Mouse (Mus musculus) hindbrain, embryonic 12.5 days (tissue): Measurements from ENCODE around the gene Tex14. TPM values are rescaled to one million over a fixed set of nuclear protein-coding genes. Genes with fewer than 3 reads are reported as not detected.

Source experiments
- ATAC-seq: fragments of 200-750 bp; cut with Nextera tagmentation; 2 replicates; pipeline ENCODE4 v1.8.0; 2017; ENCODE audit warnings: moderate TSS enrichment; ENCODE audit not compliant: low FRiP score
- H3K27ac ChIP-seq: fragments of 300-500 bp; sonication (generic); 2 replicates; pipeline ENCODE4 v1.5.1; 2016; ENCODE audit warnings: mild to moderate bottlenecking
- H3K27me3 ChIP-seq: fragments of 300-500 bp; sonication (generic); 2 replicates; pipeline ENCODE4 v1.6.1; 2016; ENCODE audit warnings: mild to moderate bottlenecking
- H3K36me3 ChIP-seq: fragments of 300-500 bp; sonication (generic); 2 replicates; pipeline ENCODE4 v1.6.1; 2016; ENCODE audit warnings: mild to moderate bottlenecking
- H3K4me1 ChIP-seq: fragments of 300-500 bp; sonication (generic); 2 replicates; pipeline ENCODE4 v1.6.1; 2016
- H3K4me2 ChIP-seq: fragments of 300-500 bp; sonication (generic); replicated peaks from 2 replicates; pipeline ENCODE4 v1.6.1; 2016; ENCODE audit warnings: mild to moderate bottlenecking
- H3K4me3 ChIP-seq: fragments of 300-500 bp; sonication (generic); 2 replicates; pipeline ENCODE4 v1.5.1; 2016; ENCODE audit warnings: mild to moderate bottlenecking
- H3K9ac ChIP-seq: fragments of 300-500 bp; sonication (generic); 2 replicates; pipeline ENCODE4 v1.6.1; 2016; ENCODE audit warnings: mild to moderate bottlenecking, moderate library complexity
- H3K9me3 ChIP-seq: fragments of 300-500 bp; sonication (generic); replicated peaks from 2 replicates; pipeline ENCODE4 v1.6.1; 2016; ENCODE audit warnings: mild to moderate bottlenecking
- WGBS: fragments of 180-500 bp; shearing (Covaris S2); methylation state at CpG from one replicate; pipeline ENCODE4 v1.1.7; 2016; 5-methylcytosine and 5-hydroxymethylcytosine counted together
- polyA plus RNA-seq: library from polyadenylated mRNA; unstranded; fragments of >200 nt; fragmentation: Nextera tagmentation; extraction: Ambion mirVana; gene quantifications from 2 replicates; pipeline ENCODE4 v1.2.1, GENCODE M21; 2016

Tex14 gene
- polyA plus RNA-seq, 1 experiment from 2014 or later, result 0.10 TPM

- H3K27me3 ChIP-seq, result no peaks in the 10 kb centered on the region
- peaks cover 50% of the 10 kb centered on the region for H3K36me3 ChIP-seq
- peak overlapping the region; percentile 92 for H3K27ac ChIP-seq
- ATAC-seq, result no peak
- no peaks in the 10 kb centered on the region for H3K9me3 ChIP-seq
- H3K9ac ChIP-seq, result peak overlapping the region; percentile 81
- H3K4me1 ChIP-seq, result peaks cover 47% of the 10 kb centered on the region
- peak overlapping the region; percentile 75 for H3K4me3 ChIP-seq
- WGBS, result 43% methylated on average over 2 of the region's 2 CpGs
- H3K4me2 ChIP-seq, result peak overlapping the region; percentile 87
Measured at GRCm38 (mm10) chr11:87596492-87596891, 191.6 kb downstream of the Tex14 start.

DNA sequence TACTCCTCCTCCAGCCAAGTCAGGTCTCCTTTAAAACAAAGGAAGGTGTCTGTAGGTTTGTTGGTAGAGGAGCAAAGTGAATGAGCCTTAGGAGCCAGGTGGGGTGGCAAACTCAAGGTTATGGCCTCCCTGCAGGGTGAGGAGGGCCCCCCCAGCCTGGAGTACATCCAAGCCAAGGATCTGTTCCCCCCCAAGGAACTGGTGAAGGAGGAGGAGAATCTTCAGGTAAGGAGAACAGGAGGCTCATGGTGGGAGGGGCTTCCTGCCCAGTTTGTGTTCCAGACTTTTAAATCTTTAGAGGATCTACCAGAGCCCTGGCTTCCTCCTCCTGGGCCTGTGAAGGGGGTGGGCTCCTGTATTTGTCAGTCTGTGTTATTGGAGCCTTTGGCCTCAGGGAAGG lies 192.2 kb downstream of the Tex14 start:
- Histone ChIP-seq H3K27ac (peak overlapping the region; percentile 92; the same call in 1 of the 2 replicates), H3K36me3 (peaks cover 56% of the 10 kb centered on the region), H3K9me3 (no peaks in the 10 kb centered on the region), H3K4me2 (peak overlapping the region; percentile 87), H3K9ac (peak overlapping the region; percentile 81), H3K4me1 (peaks cover 47% of the 10 kb centered on the region), H3K27me3 (no peaks in the 10 kb centered on the region), H3K4me3 (peak overlapping the region; percentile 75)
- no peak for ATAC-seq

DNA sequence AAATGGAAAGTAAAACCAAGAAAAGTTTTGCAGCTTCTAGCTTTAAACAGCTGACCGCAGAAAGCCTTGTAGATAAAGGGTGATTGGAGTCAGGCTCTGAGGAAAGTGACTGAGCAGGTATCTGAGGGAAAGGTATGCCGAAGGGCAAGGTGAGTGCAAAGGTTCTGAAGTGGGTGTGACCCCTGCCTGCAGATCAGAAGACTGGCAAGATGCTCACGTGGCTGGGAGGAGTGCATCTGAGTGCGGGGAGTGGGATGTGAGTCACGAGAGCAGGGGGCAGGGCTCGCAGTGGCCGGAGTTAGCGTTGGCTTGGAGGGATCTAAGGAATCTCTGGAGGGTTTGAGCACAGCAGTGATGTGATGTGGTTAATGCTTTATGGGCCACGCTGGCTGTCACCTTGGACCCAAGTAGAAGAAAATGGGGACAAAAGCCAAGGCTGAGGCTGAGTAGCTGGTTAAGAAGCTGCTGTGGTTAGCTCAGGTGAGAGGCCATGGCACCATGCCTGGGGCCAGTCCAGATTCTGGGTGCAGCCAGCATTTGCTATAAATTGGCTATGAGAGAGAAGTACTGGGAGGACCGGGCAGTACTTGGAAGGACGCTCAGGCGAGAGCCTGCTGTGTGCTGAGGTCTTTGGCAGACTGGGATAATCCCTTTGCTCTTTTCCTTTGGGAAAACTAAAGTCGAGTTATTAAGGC lies 194.7 kb downstream of the Tex14 start:
- Histone ChIP-seq H3K9me3 (no peaks in the 10 kb centered on the region), H3K36me3 (peaks cover 76% of the 10 kb centered on the region), H3K27me3 (no peaks in the 10 kb centered on the region), H3K4me2 (no peak overlapping the region), H3K4me1 (peaks cover 27% of the 10 kb centered on the region), H3K9ac (no peak overlapping the region), H3K4me3 (no peak overlapping the region), H3K27ac (no peak overlapping the region)
- no peak for ATAC-seq
- WGBS, result 93% methylated on average over 13 of the region's 13 CpGs

DNA sequence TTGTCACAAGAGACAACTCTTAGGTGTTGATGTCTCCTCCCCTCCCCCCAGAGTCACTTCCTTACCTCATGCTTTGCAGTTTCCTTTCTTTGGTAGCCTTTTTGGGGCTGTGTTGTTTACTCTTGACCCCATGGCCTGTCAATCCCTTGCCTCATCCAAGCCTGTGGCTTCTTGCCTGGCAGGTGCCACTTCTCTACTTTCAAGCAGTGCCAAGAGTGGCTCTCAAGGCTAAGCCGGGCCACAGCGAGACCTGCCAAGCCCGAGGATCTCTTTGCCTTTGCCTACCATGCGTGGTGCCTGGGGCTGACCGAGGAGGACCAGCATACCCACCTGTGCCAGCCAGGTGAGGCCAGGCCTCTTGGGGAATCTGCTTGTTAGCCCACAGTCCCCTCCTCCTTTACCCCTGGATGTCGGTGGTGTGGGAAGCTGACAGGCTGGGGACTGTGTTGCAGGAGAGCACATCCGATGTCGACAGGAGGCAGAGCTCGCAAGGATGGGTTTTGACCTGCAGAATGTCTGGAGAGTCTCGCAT lies 195.5 kb downstream of the Tex14 start:
- H3K9ac ChIP-seq, result no peak overlapping the region
- H3K4me1 ChIP-seq, result peaks cover 18% of the 10 kb centered on the region
- H3K36me3 ChIP-seq, result peaks cover 84% of the 10 kb centered on the region
- no peak overlapping the region for H3K4me2 ChIP-seq
- H3K27ac ChIP-seq, result no peak overlapping the region
- H3K27me3 ChIP-seq, result no peaks in the 10 kb centered on the region
- no peaks in the 10 kb centered on the region for H3K9me3 ChIP-seq
- H3K4me3 ChIP-seq, result no peak overlapping the region
- ATAC-seq, result no peak
- 93% methylated on average over 10 of the region's 10 CpGs for WGBS

DNA sequence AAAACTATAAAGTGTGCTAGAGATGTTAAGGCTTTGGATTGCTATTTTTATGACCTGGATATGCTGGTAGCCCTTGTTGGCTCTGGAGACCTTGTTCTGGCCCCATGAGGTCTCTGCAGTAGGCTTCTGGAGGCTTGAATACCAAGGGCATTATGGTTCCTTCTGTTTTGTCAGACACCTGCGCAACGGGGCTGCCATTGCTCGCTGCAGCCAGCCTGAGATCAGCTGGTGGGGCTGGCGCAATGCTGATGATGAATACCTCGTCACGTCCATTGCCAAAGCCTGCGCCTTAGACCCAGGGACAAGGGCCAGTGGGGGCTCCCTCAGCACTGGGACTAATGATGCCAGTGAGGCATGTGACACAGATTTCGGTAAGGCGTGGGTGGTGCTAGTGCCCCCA lies 197.4 kb downstream of the Tex14 start:
- no peak overlapping the region for H3K4me2 ChIP-seq
- no peaks in the 10 kb centered on the region for H3K27me3 ChIP-seq
- H3K27ac ChIP-seq, result no peak overlapping the region
- peaks cover 2% of the 10 kb centered on the region for H3K4me1 ChIP-seq
- no peak for ATAC-seq
- no peak overlapping the region for H3K4me3 ChIP-seq
- no peaks in the 10 kb centered on the region for H3K9me3 ChIP-seq
- 0 out of 2 replicates have a peak overlapping the region, but pooled peaks have one; percentile 25 for H3K9ac ChIP-seq
- peaks cover 99% of the 10 kb centered on the region for H3K36me3 ChIP-seq
- WGBS, result 95% methylated on average over 9 of the region's 9 CpGs

GRCm38 (mm10) chr11:87603571-87603970 lies 198.7 kb downstream of the Tex14 start:
- Histone ChIP-seq H3K36me3 (peaks cover 99% of the 10 kb centered on the region), H3K9ac (no peak overlapping the region), H3K27me3 (no peaks in the 10 kb centered on the region), H3K9me3 (no peaks in the 10 kb centered on the region), H3K4me2 (no peak overlapping the region), H3K27ac (no peak overlapping the region), H3K4me3 (no peak overlapping the region), H3K4me1 (no peaks in the 10 kb centered on the region)
- no peak for ATAC-seq
- WGBS, result 98% methylated on average over 2 of the region's 2 CpGs

Other genes starting within 250 kb of the Tex14 start
- gene Ppm1e, start 46.0 kb upstream of the Tex14 start, polyA plus RNA-seq, result 21.3 and 22.9 TPM in 2 replicates
- gene Rad51c, start 111 bp upstream of the Tex14 start, polyA plus RNA-seq, result 8.6 and 10.1 TPM in 2 replicates
- gene Gm11492, start 161.6 kb downstream of the Tex14 start, polyA plus RNA-seq, result not detected in 2 replicates
- gene Sept4, start 163.8 kb downstream of the Tex14 start, polyA plus RNA-seq, result 13.1 and 14.1 TPM in 2 replicates
- gene Mtmr4, start 187.1 kb downstream of the Tex14 start, polyA plus RNA-seq, result 81.2 and 86.8 TPM in 2 replicates
- 0.43 and 0.45 TPM in 2 replicates for gene Hsf5, start 212.1 kb downstream of the Tex14 start, polyA plus RNA-seq